Mouse (Mus musculus) ES-Bruce4 (cell line): ENCODE data around the gene Anxa6. TPM values are rescaled to one million over a fixed set of nuclear protein-coding genes. Genes with fewer than 3 reads are reported as not detected.

Source experiments
- H3K27ac ChIP-seq: 2 replicates; pipeline ENCODE4 v1.5.1; 2012; ENCODE audit warnings: low read length, inconsistent platforms; ENCODE audit not compliant: insufficient read depth
- H3K27me3 ChIP-seq: 2 replicates; pipeline ENCODE4 v1.6.1; 2012; ENCODE audit warnings: mild to moderate bottlenecking, low read length, inconsistent platforms; ENCODE audit not compliant: control insufficient read depth, poor library complexity, insufficient read depth, severe bottlenecking
- H3K36me3 ChIP-seq: 2 replicates; pipeline ENCODE4 v1.6.1; 2012; ENCODE audit warnings: inconsistent platforms, mild to moderate bottlenecking, low read length, moderate library complexity; ENCODE audit not compliant: control insufficient read depth, poor library complexity, insufficient read depth, severe bottlenecking
- H3K4me1 ChIP-seq: one replicate; pipeline ENCODE4 v1.8.1; 2011; ENCODE audit warnings: low read length; ENCODE audit not compliant: control insufficient read depth, insufficient read depth
- H3K4me3 ChIP-seq: 2 replicates; pipeline ENCODE4 v1.5.1; 2011; ENCODE audit warnings: low read depth, mild to moderate bottlenecking, low read length
- H3K9ac ChIP-seq: 2 replicates; pipeline ENCODE4 v1.6.1; 2012; ENCODE audit warnings: low read depth, mild to moderate bottlenecking, inconsistent platforms; ENCODE audit not compliant: poor library complexity, severe bottlenecking
- H3K9me3 ChIP-seq: replicated peaks from 2 replicates; pipeline ENCODE4 v1.6.1; 2012; ENCODE audit warnings: mild to moderate bottlenecking, low read length, inconsistent platforms; ENCODE audit not compliant: control insufficient read depth, poor library complexity, insufficient read depth, severe bottlenecking
- CTCF ChIP-seq: IDR thresholded peaks from one replicate; pipeline ENCODE4 v1.8.1; 2011; ENCODE audit warnings: low read depth, low read length
- EP300 ChIP-seq: IDR thresholded peaks from 2 replicates; pipeline ENCODE4 v1.6.1; 2011; ENCODE audit warnings: low read depth, low read length; ENCODE audit not compliant: insufficient read depth
- POLR2A ChIP-seq: IDR thresholded peaks from one replicate; pipeline ENCODE4 v1.8.1; 2011; ENCODE audit warnings: low read length; ENCODE audit not compliant: insufficient read depth
- polyA plus RNA-seq: library from polyadenylated mRNA; stranded (reverse); fragments of >200 nt; gene quantifications from 2 replicates; pipeline ENCODE4 v1.2.4, GENCODE M21; 2011; ENCODE audit warnings: low read depth; ENCODE audit not compliant: missing spikeins, insufficient read depth, insufficient read length

Gene Anxa6
- polyA plus RNA-seq, 1 experiment: 76.1 TPM

DNA sequence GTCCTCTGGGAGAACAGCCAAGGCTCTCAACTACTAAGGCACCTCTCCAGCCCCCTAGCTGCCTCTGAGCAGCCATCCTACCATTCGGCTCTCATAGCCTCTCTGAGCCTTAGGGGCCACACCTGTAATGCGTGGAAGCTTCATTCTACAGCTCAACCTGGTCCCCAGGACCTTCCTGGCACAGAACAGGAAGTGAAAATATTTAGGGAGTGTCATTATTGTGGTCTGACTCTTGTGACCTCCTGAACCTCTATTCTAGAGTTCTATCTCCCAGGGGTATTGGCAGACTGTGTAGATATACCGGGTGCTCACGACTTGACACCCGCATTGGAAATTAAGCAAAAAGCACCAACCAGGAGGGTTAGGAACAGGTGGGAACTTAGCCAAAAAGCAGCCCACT, 43.0 kb upstream of the Anxa6 start:
- Histone ChIP-seq H3K4me3 (no peak overlapping the region), H3K9ac (no peak overlapping the region)

GRCm38 (mm10) chr11:55075602-55076001, 42.4 kb upstream of the Anxa6 start:
- no peaks in the 10 kb centered on the region for H3K9me3 ChIP-seq
- no peaks in the 10 kb centered on the region for H3K36me3 ChIP-seq
- H3K4me1 ChIP-seq: peaks cover 2% of the 10 kb centered on the region
- no peak overlapping the region for H3K27ac ChIP-seq
- TF ChIP-seq CTCF (no peak), EP300 (no peak), POLR2A (no peak)
- H3K9ac ChIP-seq: no peak overlapping the region
- 0 out of 2 replicates have a peak, but pooled peaks cover 3% of the 10 kb centered on the region for H3K27me3 ChIP-seq
- no peak overlapping the region for H3K4me3 ChIP-seq

More for the DNA sequence above, 43.0 kb upstream of the Anxa6 start:
- Histone ChIP-seq H3K36me3 (no peaks in the 10 kb centered on the region), H3K4me1 (peaks cover 2% of the 10 kb centered on the region), H3K27me3 (0 out of 2 replicates have a peak, but pooled peaks cover 3% of the 10 kb centered on the region), H3K27ac (no peak overlapping the region), H3K9me3 (no peaks in the 10 kb centered on the region)
- no peak for TF ChIP-seq CTCF
- TF ChIP-seq EP300: no peak
- TF ChIP-seq POLR2A: no peak

- Histone ChIP-seq H3K4me1 (no peaks in the 10 kb centered on the region), H3K36me3 (no peaks in the 10 kb centered on the region), H3K9ac (no peak overlapping the region), H3K27me3 (no peaks in the 10 kb centered on the region), H3K27ac (no peak overlapping the region), H3K9me3 (no peaks in the 10 kb centered on the region), H3K4me3 (no peak overlapping the region)
- TF ChIP-seq EP300: no peak
- no peak for TF ChIP-seq POLR2A
- no peak for TF ChIP-seq CTCF
Observed at GRCm38 (mm10) chr11:55073191-55073590, 39.9 kb upstream of the Anxa6 start.

- Histone ChIP-seq H3K36me3 (no peaks in the 10 kb centered on the region), H3K27me3 (no peaks in the 10 kb centered on the region), H3K9ac (no peak overlapping the region), H3K9me3 (no peaks in the 10 kb centered on the region), H3K4me1 (no peaks in the 10 kb centered on the region), H3K4me3 (no peak overlapping the region), H3K27ac (no peak overlapping the region)
- TF ChIP-seq CTCF: no peak
- TF ChIP-seq EP300: no peak
- TF ChIP-seq POLR2A: no peak
Observed at GRCm38 (mm10) chr11:55072467-55072866, 39.2 kb upstream of the Anxa6 start.

GRCm38 (mm10) chr11:55071344-55071743, 38.1 kb upstream of the Anxa6 start:
- Histone ChIP-seq H3K4me3 (no peak overlapping the region), H3K4me1 (no peaks in the 10 kb centered on the region), H3K9me3 (no peaks in the 10 kb centered on the region), H3K27ac (no peak overlapping the region), H3K27me3 (no peaks in the 10 kb centered on the region), H3K9ac (no peak overlapping the region), H3K36me3 (no peaks in the 10 kb centered on the region)
- TF ChIP-seq EP300 (no peak), CTCF (no peak), POLR2A (no peak)

GRCm38 (mm10) chr11:55069023-55069422, 35.8 kb upstream of the Anxa6 start:
- no peak overlapping the region for H3K9ac ChIP-seq
- no peaks in the 10 kb centered on the region for H3K36me3 ChIP-seq
- no peaks in the 10 kb centered on the region for H3K27me3 ChIP-seq
- H3K9me3 ChIP-seq: no peaks in the 10 kb centered on the region
- H3K4me3 ChIP-seq: no peak overlapping the region
- no peaks in the 10 kb centered on the region for H3K4me1 ChIP-seq
- no peak overlapping the region for H3K27ac ChIP-seq
- TF ChIP-seq CTCF: no peak
- no peak for TF ChIP-seq EP300
- TF ChIP-seq POLR2A: no peak
